In the genomic region with DNA sequence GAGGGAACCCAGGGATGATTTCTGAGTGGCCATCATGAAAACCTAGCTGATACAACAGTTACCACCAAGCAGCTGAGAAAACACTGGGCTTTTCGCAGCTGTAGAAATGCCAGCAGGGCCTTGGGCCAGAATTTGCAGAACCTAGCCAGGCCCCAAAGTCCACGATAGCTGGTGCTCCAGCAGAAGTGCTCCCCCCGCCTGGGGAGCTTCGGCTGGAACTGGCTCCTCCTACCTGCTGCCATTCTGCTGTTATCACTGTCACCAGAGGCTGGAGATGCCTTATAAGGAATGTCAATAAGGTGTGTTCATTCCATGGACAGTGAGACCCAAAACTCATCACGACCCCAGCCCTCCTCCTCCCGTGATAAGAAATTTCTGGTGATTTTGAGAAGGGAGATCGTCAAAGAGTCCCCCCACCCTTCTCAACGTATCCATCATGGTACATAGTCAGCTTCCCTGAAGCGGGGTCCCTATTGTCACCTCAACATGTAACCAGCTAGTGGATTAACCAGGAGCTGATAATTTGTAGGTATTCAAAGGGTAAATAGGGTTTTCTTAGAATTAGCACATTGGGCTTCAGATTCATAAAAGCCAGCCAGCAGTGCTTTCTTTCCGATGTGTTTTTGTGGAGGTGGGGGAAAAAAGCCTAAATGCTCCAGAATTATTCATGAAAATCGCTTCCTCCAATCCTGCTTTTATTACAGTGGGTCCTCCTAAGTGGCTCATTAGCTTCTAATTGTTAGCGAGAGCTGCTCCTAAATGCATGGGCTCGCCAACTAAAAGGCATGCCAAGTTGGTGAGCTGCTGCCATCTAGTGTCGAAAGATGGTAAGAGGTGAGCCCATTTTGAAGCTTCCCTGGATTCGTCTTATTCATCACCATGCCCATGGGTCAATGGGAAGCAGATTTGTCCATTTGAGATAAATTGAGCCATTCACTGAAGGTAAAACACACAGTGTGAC, we compare ENCODE assay signal across 8 mouse cellular contexts. TPM values are rescaled to one million over a fixed set of nuclear protein-coding genes. Genes with fewer than 3 reads are reported as not detected.
A peak's percentile ranks its signal among the peaks of the same experiment; 100 is the strongest.
DNase-seq lines count a peak whose midpoint lies in the region; ATAC-seq and TF ChIP-seq lines count a peak whose summit lies in the region.

No protein-coding gene starts in this region.

- H3K4me3 ChIP-seq in cortical plate, adult 2 months (ENCODE audit: insufficient read depth, low read length) = no peak overlapping the region
- no peak overlapping the region for H3K4me3 ChIP-seq in midbrain, embryonic 10.5 days

- H3K4me1 ChIP-seq in cortical plate, adult 2 months (ENCODE audit: control insufficient read depth, insufficient read depth, low read length) = no peaks in the 10 kb centered on the region
- peaks cover 3% of the 10 kb centered on the region; the same call in 1 of the 2 replicates for H3K4me1 ChIP-seq in midbrain, embryonic 10.5 days

- DNase-seq in adrenal gland, adult 18-20 months (ENCODE audit: low spot score in 2 of 2) = peak; percentile 74 to 79
- peak; percentile 70 for DNase-seq in gastrocnemius, postnatal 10 days
- peak; percentile 73 to 83 for DNase-seq in left cerebral cortex, postnatal 10 days (ENCODE audit: extremely low spot score in 1 of 2, low spot score in 2 of 2)
- DNase-seq in midbrain, embryonic 10.5 days (ENCODE audit: low spot score) = peak; percentile 72
- DNase-seq in right cerebral cortex, postnatal 25 days = peak; percentile 69
- DNase-seq in yolk sac, embryonic 10.5 days (ENCODE audit: low spot score) = peak; percentile 44

- no peaks in the 10 kb centered on the region for H3K27me3 ChIP-seq in midbrain, embryonic 10.5 days (ENCODE audit: low read depth, poor library complexity, severe bottlenecking)

- 40% methylated on average over 15 of the region's 15 CpGs for WGBS in midbrain, embryonic 10.5 days

- TF ChIP-seq CTCF in cortical plate, adult 2 months (IDR thresholded peaks at IDR 0.05; ENCODE audit: extremely low read depth, insufficient read depth, low read length) = peak; percentile 98

- intact Hi-C loops in left cerebral cortex, postnatal 10 days (cut with DNase I) = loop anchor here (2.0 to 5.0 kb wide), 2 partner anchors 204 to 350 kb away; no protein-coding TSS in a partner anchor

- H3K27ac ChIP-seq in cortical plate, adult 2 months (ENCODE audit: insufficient read depth, low read length) = no peak overlapping the region
- no peak overlapping the region for H3K27ac ChIP-seq in midbrain, embryonic 10.5 days (replicated peaks)

- H3K9me3 ChIP-seq in midbrain, embryonic 10.5 days (replicated peaks) = no peaks in the 10 kb centered on the region

- TF ChIP-seq POLR2A in cortical plate, adult 2 months (IDR thresholded peaks at IDR 0.05; ENCODE audit: extremely low read depth, insufficient read depth, low read length) = no peak

- ATAC-seq in inflammation-experienced regulatory T-cells, adult 6 months = peak; percentile 53

- no peaks in the 10 kb centered on the region for H3K36me3 ChIP-seq in midbrain, embryonic 10.5 days

RNA-seq across cellular contexts. Expression of gene Armh2, which starts 54.0 kb away (rescaled TPM):
- not detected for total RNA-seq in adrenal gland, adult 18-20 months (2021)
- polyA plus RNA-seq in cortical plate, adult 2 months (2012; rRNA removed) = 0.11 and 0.46 TPM in 2 replicates
- total RNA-seq in gastrocnemius, postnatal 10 days (2021) = not detected
- polyA plus RNA-seq in inflammation-experienced regulatory T-cells, adult 6 months (2017; shearing (Covaris generic)) = under 1 TPM in 1 of 3 experiments, not detected in 2; 0.70 TPM
- total RNA-seq in left cerebral cortex, postnatal 10 days (2021) = not detected
- polyA plus RNA-seq in midbrain, embryonic 10.5 days (2016; fragmentation: Nextera tagmentation; extraction: Ambion mirVana) = not detected in 2 replicates
